Mouse (Mus musculus): ENCODE results near the gene Top2b. TPM values are rescaled to one million over a fixed set of nuclear protein-coding genes. Genes with fewer than 3 reads are reported as not detected.

Top2b gene
- 147 TPM for polyA plus RNA-seq (2017; shearing (Covaris generic))

DNA sequence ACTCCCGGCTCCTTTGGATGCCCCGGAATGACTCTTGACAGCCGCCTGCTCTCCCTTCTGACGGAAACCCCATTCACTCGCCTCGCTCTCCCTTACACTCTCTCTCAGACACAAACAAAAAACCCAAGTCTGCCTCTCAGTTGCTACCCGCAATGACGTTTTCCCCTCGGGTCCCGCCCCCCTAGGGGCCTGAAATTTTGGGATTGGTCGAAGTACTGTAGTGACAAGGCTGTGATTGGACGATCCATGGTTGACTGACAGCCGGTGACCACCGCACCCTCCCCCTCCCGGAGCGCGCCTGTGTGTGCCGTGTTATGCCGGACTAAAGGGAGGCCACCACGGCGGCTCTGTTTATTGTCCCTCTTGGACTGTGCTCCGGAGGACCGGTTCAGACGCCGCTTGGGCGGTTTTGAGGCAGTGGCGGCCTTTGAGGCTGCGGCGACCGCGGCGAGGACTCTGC is at the start of gene Top2b:
Top2b (plus strand) TSS at position 302 of the 460 bp plus-strand sequence.

Other genes starting within 250 kb of the Top2b start
- gene Ngly1, start 115.9 kb upstream of the Top2b start, polyA plus RNA-seq (2017; shearing (Covaris generic)): 65.0 TPM
- 1.8 TPM for gene Oxsm, start 115.4 kb upstream of the Top2b start, polyA plus RNA-seq (2017; shearing (Covaris generic))